Mouse (Mus musculus) megakaryocyte, adult 5-6 weeks (primary cell): ENCODE results near the gene Ganab. TPM values are rescaled to one million over a fixed set of nuclear protein-coding genes. Genes with fewer than 3 reads are reported as not detected.
"Not testable (repeated sequence)": the region's sequence is repeated elsewhere in the genome, so short reads cannot be mapped to it uniquely, and the experiment has no call there.

Experiments
- ATAC-seq: 2 replicates; pipeline ENCODE4 v1.8.0; 2016; ENCODE audit warnings: mild to moderate bottlenecking, inconsistent platforms; ENCODE audit not compliant: poor library complexity, severe bottlenecking
- total RNA-seq, 2 experiments: library from RNA; stranded (forward) in 1 of 2; stranded (reverse) in 1 of 2; fragments of 153-499, 151-499 nt in 1 of 2; fragments of 221-1000, 200-1000 nt in 1 of 2; gene quantifications; 2 replicates each; pipeline versions ENCODE4 v1.2.3 to v1.2.4; 2015 to 2017

Ganab gene
- total RNA-seq, 2 experiments from 2014 or later: 51.7 to 69.0 TPM

DNA sequence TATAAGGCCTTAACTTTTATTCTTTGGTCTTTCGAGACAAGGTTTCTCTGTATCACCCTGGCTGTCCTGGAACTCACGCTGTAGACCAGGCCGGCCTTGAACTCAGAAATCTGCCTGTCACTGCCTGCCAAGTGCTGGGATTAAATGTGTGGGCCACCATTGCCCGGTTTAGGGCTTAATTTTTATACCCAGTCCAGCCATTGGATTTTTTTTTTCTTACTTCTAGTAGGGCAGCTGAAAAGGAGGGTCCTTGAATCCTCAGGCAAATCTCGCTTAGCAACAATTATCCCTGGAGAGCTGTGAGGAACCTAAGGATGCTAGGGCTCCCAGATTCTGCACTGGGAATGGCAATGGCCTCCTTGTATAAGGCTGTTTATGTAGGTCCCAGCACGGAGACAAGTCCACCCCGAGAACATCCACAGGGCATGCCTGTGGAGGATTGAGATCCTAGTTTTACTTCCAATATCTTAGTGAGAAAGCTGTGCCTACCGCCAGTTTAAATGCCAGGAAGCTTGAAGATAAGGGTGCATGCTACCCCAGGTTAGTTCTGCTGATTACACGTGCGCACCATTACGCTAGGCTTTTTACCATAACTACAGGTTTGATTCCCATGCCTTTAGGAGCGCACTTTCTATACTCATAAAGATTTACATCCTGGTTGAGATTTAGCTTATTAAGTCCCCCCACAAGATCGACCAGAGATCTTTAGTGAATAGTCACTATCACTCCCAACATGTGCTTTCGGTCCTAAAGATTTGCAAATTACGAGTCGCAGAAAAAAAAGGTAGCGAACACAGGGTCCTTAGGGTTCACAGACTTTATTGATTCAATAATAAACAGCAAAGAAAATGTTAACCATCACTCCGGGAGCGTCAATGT lies 10.0 kb upstream of the Ganab start:
- no peak for ATAC-seq

DNA sequence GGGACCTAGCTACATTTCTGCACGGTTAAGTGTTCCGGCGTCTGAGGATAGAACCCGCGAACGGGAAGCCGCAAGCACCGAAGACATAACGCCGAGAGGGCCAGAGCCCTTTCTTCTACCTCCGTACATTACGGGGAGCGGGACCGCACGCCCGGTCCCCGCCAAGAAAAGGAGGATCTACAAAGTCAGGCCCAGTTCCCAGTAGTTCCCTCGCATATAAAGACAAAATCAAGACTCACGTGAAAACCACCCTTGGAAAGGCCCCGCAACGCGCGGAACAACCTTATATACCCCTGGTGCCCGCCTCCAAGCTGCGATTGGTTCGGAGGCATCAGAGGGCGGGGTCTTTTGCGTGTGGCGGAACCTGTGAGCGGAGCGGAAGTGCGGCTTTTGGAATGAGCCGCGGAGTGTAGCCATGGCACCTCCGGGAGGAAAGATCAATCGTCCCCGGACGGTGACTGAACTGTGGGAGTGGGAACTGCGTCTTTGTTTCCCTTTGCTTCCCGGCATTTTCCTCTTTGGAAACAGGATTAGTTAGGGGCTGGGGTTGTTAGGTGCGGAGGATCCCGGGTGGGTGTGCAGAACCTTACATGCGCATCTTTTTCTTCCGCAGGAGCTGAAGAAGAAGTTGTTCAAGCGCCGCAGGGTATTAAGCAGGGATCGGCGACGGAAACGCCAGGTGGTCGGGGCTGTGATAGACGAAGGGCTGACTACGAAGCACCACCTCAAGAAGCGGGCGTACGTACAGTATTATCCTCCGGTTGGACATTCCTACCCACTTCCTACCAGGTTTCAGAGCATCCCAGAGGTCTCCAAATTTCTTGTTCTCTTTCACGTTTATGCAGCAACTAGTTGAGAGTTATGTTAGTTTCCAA lies 9.1 kb upstream of the Ganab start, which contains the start of the genes 1810009A15Rik and Gm49416:
TSS of gene 1810009A15Rik (plus strand) at position 343 of the 875 bp plus-strand sequence.
TSS of gene Gm49416 (plus strand) at position 416 of the 875 bp plus-strand sequence.
- peak; percentile 95 for ATAC-seq

GRCm38 (mm10) chr19:8892829-8893766 lies 4.8 kb upstream of the Ganab start, which contains the start of gene Ints5:
Ints5 (plus strand) TSS chr19:8893005.
- ATAC-seq: peak; percentile 61

GRCm38 (mm10) chr19:8895397-8895960 lies 2.4 kb upstream of the Ganab start:
- ATAC-seq: no peak

DNA sequence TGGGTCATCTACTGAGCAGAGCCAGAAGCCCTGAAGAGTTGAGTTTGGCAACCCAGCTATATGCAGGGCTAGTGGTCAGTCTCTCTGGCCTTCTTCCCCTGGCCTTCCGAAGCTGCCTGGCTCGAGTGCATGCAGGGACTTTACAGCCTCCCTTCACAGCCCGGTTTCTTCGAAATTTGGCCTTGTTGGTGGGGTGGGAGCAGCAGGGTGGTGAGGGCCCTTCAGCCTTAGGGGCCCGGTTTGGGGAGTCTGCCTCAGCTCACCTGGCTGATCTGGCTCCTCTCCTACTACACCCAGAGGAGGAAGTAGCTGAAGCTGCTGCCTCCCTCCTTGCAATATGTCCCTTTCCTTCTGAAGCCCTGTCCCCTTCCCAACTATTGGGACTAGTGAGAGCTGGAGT lies 1.6 kb upstream of the Ganab start:
- ATAC-seq: not testable (repeated sequence)

GRCm38 (mm10) chr19:8897211-8897864 lies 533 bp upstream of the Ganab start:
- ATAC-seq: 0 out of 2 replicates have a peak, but pooled peaks have one; percentile 0

GRCm38 (mm10) chr19:8898576-8898975 lies 705 bp downstream of the Ganab start:
- ATAC-seq: no peak

GRCm38 (mm10) chr19:8899079-8899478 lies 1.2 kb downstream of the Ganab start:
- no peak for ATAC-seq

DNA sequence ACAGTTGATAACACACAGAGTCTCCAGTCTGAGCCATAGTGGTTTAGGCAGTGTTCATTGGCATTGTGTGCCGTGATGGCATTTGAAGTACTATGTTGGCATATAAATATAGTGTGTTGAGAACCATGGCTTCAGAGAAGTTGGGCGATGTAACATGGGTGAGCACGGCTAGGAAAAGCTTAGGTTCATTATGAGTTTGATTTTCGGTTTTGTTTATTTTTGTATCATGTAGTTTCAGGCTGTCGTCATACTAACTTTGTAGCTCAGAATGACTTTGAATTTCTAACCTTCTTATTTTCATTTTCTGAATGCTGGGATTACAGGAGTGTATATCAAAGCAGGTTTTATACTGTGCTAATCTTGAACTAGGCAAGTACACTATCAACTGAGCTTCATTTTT lies 5.5 kb downstream of the Ganab start:
- ATAC-seq: no peak

DNA sequence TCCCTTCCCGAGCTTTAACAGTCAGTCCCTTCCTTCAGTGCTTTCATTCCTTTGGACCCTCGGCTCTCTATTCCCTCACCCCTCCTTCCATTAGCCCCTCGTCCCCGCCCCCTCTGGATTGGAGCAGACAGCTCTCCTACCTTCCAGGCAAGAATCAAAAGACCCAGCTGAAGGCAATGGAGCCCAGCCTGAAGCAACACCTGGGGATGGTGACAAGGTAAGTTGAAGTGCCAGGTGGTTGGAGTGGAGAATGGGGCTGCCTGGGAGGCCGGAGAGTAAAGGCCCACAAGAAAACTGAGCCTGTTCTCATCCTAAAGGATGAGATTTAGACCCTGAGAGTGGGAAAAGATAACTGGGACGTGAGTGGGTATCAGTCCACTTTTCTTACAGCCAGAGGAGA lies 10.7 kb downstream of the Ganab start:
- no peak for ATAC-seq

- no peak for ATAC-seq
These were observed 13.9 kb downstream of the Ganab start for GRCm38 (mm10) chr19:8911810-8912209.

GRCm38 (mm10) chr19:8914212-8914611 lies 16.3 kb downstream of the Ganab start:
- no peak for ATAC-seq

GRCm38 (mm10) chr19:8919000-8919399 lies 21.1 kb downstream of the Ganab start:
- no peak for ATAC-seq

- ATAC-seq: no peak
These were observed 21.8 kb downstream of the Ganab start for GRCm38 (mm10) chr19:8919684-8920072.

DNA sequence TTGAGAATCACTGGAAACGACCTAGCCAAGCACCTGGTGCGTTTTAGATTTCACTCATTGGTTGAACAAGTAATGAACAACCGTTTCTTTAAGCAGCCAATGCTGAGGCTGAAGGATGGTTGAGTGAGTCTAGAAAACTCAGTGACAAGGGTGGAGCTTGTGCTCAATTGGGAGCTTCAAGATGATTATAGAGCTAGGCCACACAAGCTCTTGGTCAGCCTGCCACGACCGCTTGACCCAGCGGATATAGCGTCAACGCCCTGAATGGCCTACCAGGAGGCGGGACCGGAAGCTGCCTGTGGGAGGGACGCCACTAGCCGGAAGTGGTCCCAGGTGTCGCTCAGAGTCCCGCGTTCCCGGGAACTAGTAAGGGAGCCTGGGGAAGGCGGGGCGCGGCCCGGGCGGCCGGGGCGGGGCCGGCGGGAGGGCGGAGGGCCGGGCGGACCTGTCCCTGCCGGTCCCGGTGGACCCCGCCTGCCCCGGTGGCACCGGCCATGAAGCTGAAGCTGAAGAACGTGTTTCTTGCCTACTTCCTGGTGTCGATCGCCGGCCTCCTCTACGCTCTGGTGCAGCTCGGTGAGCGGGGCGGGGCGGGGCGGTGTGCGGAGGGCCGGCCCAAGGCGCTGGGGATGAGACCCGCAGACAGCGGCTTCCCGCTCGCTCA lies 22.3 kb downstream of the Ganab start, which contains the start of gene B3gat3:
TSS of gene B3gat3 (plus strand) at position 302 of the 664 bp plus-strand sequence.
- peak; percentile 97 for ATAC-seq

GRCm38 (mm10) chr19:8920836-8921291 lies 23.0 kb downstream of the Ganab start:
- 0 out of 2 replicates have a peak, but pooled peaks have one; percentile 2 for ATAC-seq

GRCm38 (mm10) chr19:8921741-8922140 lies 23.9 kb downstream of the Ganab start:
- no peak for ATAC-seq

GRCm38 (mm10) chr19:8926766-8927165 lies 28.9 kb downstream of the Ganab start:
- ATAC-seq: peak; percentile 16; the same call in 1 of the 2 replicates
